In genomic region chr9:119206666-119207065, GRCm38 (mm10) we compare ENCODE assay signal across 28 mouse cellular contexts. TPM values are rescaled to one million over a fixed set of nuclear protein-coding genes. Genes with fewer than 3 reads are reported as not detected.
DNase-seq lines count a peak whose midpoint lies in the region; ATAC-seq and TF ChIP-seq lines count a peak whose summit lies in the region.
"Had no signal": no experiment of that assay in that cellular context is flagged by ENCODE, and none has a peak within 500 bp of the region (broad histone marks: within the 10 kb centered on the region; RNA-seq: fewer than 3 reads in every experiment).

No protein-coding gene starts in this region.

- no peaks in the 10 kb centered on the region for H3K27me3 ChIP-seq in kidney, embryonic 15.5 days
- no peaks in the 10 kb centered on the region for H3K27me3 ChIP-seq in kidney, adult 2 months (replicated peaks; ENCODE audit: control insufficient read depth, insufficient read depth, low read length)
- no peaks in the 10 kb centered on the region for H3K27me3 ChIP-seq in kidney, embryonic 14.5 days (ENCODE audit: control insufficient read depth, insufficient read depth, low read length)
- H3K27me3 ChIP-seq: embryonic facial prominence, embryonic 13.5 days; embryonic facial prominence, embryonic 15.5 days; forebrain, embryonic 12.5 days; Patski had no signal

- peak; percentile 75 for DNase-seq in kidney, adult 11 months
- peak; percentile 56 for DNase-seq in kidney, adult 2 months
- DNase-seq in kidney, adult 9 months, result peak; percentile 77
- DNase-seq in kidney, postnatal 14 days, result peak; percentile 24
- DNase-seq in yolk sac, embryonic 10.5 days (ENCODE audit: low spot score), result no peak
- DNase-seq: adrenal gland, adult 8-10 months; adrenal gland, postnatal 14 days; adrenal gland, postnatal 36 days; B cell, adult 2 months; cerebellum, adult 11-12 months; cerebellum, adult 2 months; cerebellum, adult 9-10 months; cerebellum, postnatal 14 days; cerebellum, postnatal 36 days; embryo, embryonic 11 days had no signal

- no peak overlapping the region for H3K4me2 ChIP-seq in kidney, embryonic 15.5 days
- H3K4me2 ChIP-seq in kidney, embryonic 14.5 days (replicated peaks; ENCODE audit: low read depth, low read length), result no peak overlapping the region
- H3K4me2 ChIP-seq: embryonic facial prominence, embryonic 13.5 days; embryonic facial prominence, embryonic 15.5 days; forebrain, embryonic 12.5 days had no signal

- no peak overlapping the region for H3K9ac ChIP-seq in kidney, embryonic 15.5 days
- H3K9ac ChIP-seq in kidney, embryonic 14.5 days (ENCODE audit: low read depth, low read length), result no peak overlapping the region
- H3K9ac ChIP-seq: embryonic facial prominence, embryonic 13.5 days; embryonic facial prominence, embryonic 15.5 days; forebrain, embryonic 12.5 days had no signal

- H3K4me3 ChIP-seq in kidney, embryonic 15.5 days (replicated peaks), result no peak overlapping the region
- H3K4me3 ChIP-seq in kidney, adult 2 months (ENCODE audit: insufficient read depth, low read depth, low read length), result no peak overlapping the region
- no peak overlapping the region for H3K4me3 ChIP-seq in kidney, embryonic 14.5 days (ENCODE audit: low read length)
- H3K4me3 ChIP-seq: embryonic facial prominence, embryonic 13.5 days; embryonic facial prominence, embryonic 15.5 days; erythroblast, embryonic 14.5 days; forebrain, embryonic 10.5 days; forebrain, embryonic 12.5 days had no signal

- ATAC-seq in kidney, embryonic 15.5 days (replicated peaks; ENCODE audit: low FRiP score), result no peak
- ATAC-seq in kidney, embryonic 14.5 days (ENCODE audit: low FRiP score, low TSS enrichment), result no peak
- ATAC-seq: activated CD4-positive, CD25-positive, alpha-beta regulatory T cell, adult 4 months; CD4-positive, CD25-positive, alpha-beta regulatory T cell, adult 4 months; forebrain, embryonic 14.5 days; Patski had no signal

- 70% methylated on average over 2 of the region's 2 CpGs for WGBS in kidney, embryonic 15.5 days
- WGBS in kidney, adult 2 months, result 41% methylated on average over 2 of the region's 2 CpGs
- WGBS in kidney, embryonic 14.5 days, result 67% methylated on average over 2 of the region's 2 CpGs

- H3K27ac ChIP-seq in kidney, embryonic 15.5 days, result no peak overlapping the region
- peak overlapping the region; percentile 65; the same call in 1 of the 2 replicates for H3K27ac ChIP-seq in kidney, adult 2 months (ENCODE audit: insufficient read depth, low read depth, low read length)
- no peak overlapping the region for H3K27ac ChIP-seq in kidney, embryonic 14.5 days (ENCODE audit: low read depth, low read length)
- H3K27ac ChIP-seq: embryonic facial prominence, embryonic 13.5 days; embryonic facial prominence, embryonic 15.5 days; forebrain, embryonic 10.5 days; forebrain, embryonic 12.5 days had no signal

- 0 out of 2 replicates have a peak, but pooled peaks cover 3% of the 10 kb centered on the region for H3K4me1 ChIP-seq in kidney, embryonic 15.5 days
- H3K4me1 ChIP-seq in kidney, adult 2 months (ENCODE audit: control insufficient read depth, insufficient read depth, low read length), result peaks cover 13% of the 10 kb centered on the region
- H3K4me1 ChIP-seq in kidney, embryonic 14.5 days (ENCODE audit: control insufficient read depth, insufficient read depth, low read length), result no peaks in the 10 kb centered on the region
- H3K4me1 ChIP-seq: embryonic facial prominence, embryonic 13.5 days; embryonic facial prominence, embryonic 15.5 days; forebrain, embryonic 10.5 days; forebrain, embryonic 12.5 days had no signal

- TF ChIP-seq POLR2A in kidney, adult 2 months (IDR thresholded peaks at IDR 0.05; ENCODE audit: low read depth, low read length), result no peak

- H3K9me3 ChIP-seq in kidney, embryonic 15.5 days (replicated peaks), result 0 out of 2 replicates have a peak, but pooled peaks cover 4% of the 10 kb centered on the region
- H3K9me3 ChIP-seq in kidney, embryonic 14.5 days (ENCODE audit: control insufficient read depth, low read length), result peaks cover 6% of the 10 kb centered on the region
- H3K9me3 ChIP-seq: embryonic facial prominence, embryonic 13.5 days; embryonic facial prominence, embryonic 15.5 days had no signal

- TF ChIP-seq CTCF in kidney, adult 2 months (conservative IDR thresholded peaks at IDR 0.05; ENCODE audit: insufficient read depth, insufficient read length, low read depth, low read length), result no peak

- no peaks in the 10 kb centered on the region for H3K36me3 ChIP-seq in kidney, embryonic 15.5 days
- no peaks in the 10 kb centered on the region for H3K36me3 ChIP-seq in kidney, adult 2 months (ENCODE audit: control insufficient read depth, insufficient read depth, low read length)
- no peaks in the 10 kb centered on the region for H3K36me3 ChIP-seq in kidney, embryonic 14.5 days (ENCODE audit: control insufficient read depth, insufficient read depth, low read length)
- H3K36me3 ChIP-seq: embryonic facial prominence, embryonic 13.5 days; embryonic facial prominence, embryonic 15.5 days; forebrain, embryonic 10.5 days; forebrain, embryonic 12.5 days; G1E had no signal

RNA-seq across cellular contexts. Expression of gene Slc22a13, which starts 2.2 kb away (rescaled TPM):
- 7.6 and 9.8 TPM in 2 replicates for polyA plus RNA-seq in kidney, embryonic 15.5 days (2015; fragmentation: Nextera tagmentation; extraction: Ambion mirVana)
- 156 and 213 TPM in 2 replicates for polyA plus RNA-seq in kidney, adult 2 months (2012; rRNA removed)
- polyA plus RNA-seq in kidney, embryonic 14.5 days (2014; fragmentation: Nextera tagmentation; extraction: Ambion mirVana), result 0.44 and 0.93 TPM in 2 replicates
- polyA plus RNA-seq: activated CD4-positive, CD25-positive, alpha-beta regulatory T cell, adult 4 months; CD4-positive, CD25-positive, alpha-beta regulatory T cell, adult 4 months; cerebellum, adult 2 months; embryonic facial prominence, embryonic 11.5 days; embryonic facial prominence, embryonic 13.5 days; embryonic facial prominence, embryonic 15.5 days; erythroblast, embryonic 14.5 days; forebrain, embryonic 10.5 days; forebrain, embryonic 12.5 days; forebrain, embryonic 14.5 days; G1E had no signal

RNA-seq across cellular contexts. Expression of gene Gm47289, which starts 47.7 kb away (rescaled TPM):
- polyA plus RNA-seq in kidney, embryonic 15.5 days (2015; fragmentation: Nextera tagmentation; extraction: Ambion mirVana), result not detected in 2 replicates
- polyA plus RNA-seq in kidney, adult 2 months (2012; rRNA removed), result 0.03 TPM in 1 of 2 replicates, not detected in the other
- not detected in 2 replicates for polyA plus RNA-seq in kidney, embryonic 14.5 days (2014; fragmentation: Nextera tagmentation; extraction: Ambion mirVana)
- polyA plus RNA-seq: CD4-positive, CD25-positive, alpha-beta regulatory T cell, adult 4 months; cerebellum, adult 2 months; embryonic facial prominence, embryonic 11.5 days; embryonic facial prominence, embryonic 13.5 days; embryonic facial prominence, embryonic 15.5 days; erythroblast, embryonic 14.5 days; forebrain, embryonic 10.5 days; forebrain, embryonic 12.5 days; forebrain, embryonic 14.5 days; G1E; Patski had no signal

RNA-seq across cellular contexts. Expression of gene Acaa1b, which starts 49.8 kb away (rescaled TPM):
- polyA plus RNA-seq in kidney, embryonic 15.5 days (2015; fragmentation: Nextera tagmentation; extraction: Ambion mirVana), result 26.9 and 30.5 TPM in 2 replicates
- polyA plus RNA-seq in kidney, adult 2 months (2012; rRNA removed), result 417 and 424 TPM in 2 replicates
- polyA plus RNA-seq in kidney, embryonic 14.5 days (2014; fragmentation: Nextera tagmentation; extraction: Ambion mirVana), result 8.1 and 13.5 TPM in 2 replicates
- polyA plus RNA-seq: activated CD4-positive, CD25-positive, alpha-beta regulatory T cell, adult 4 months; CD4-positive, CD25-positive, alpha-beta regulatory T cell, adult 4 months; G1E had no signal

Comparison
In these comparisons a context has a peak if more than half of its experiments do, and no peak if none do; other contexts are left out.
1. RNA of gene Slc22a13, which starts 2.2 kb away (polyA plus RNA-seq): 156 to 213 TPM in kidney, adult 2 months; 7.6 to 9.8 TPM in kidney, embryonic 15.5 days and 0.44 to 0.93 TPM in kidney, embryonic 14.5 days; every median in the first group is over 10 times any median in the second.
2. RNA of gene Acaa1b, which starts 49.8 kb away (polyA plus RNA-seq): 417 to 424 TPM in kidney, adult 2 months; 26.9 to 30.5 TPM in kidney, embryonic 15.5 days and 8.1 to 13.5 TPM in kidney, embryonic 14.5 days; every median in the first group is over 10 times any median in the second.